Mouse (Mus musculus) adrenal gland (tissue): ENCODE measurements around the gene Fa2h.

ENCODE experiments used
- intact Hi-C: fragments of 180-260 bp; cut with DNase I; formaldehyde crosslinking; loops from one replicate; pipeline ENCODE4 v1.15.1; 2025

Fa2h gene

GRCm38 (mm10) chr8:111299821-111300568 lies 93.6 kb downstream of the Fa2h start, which contains the start of gene Rfwd3:
Gene Rfwd3 (minus strand): TSS chr8:111300222.
- intact Hi-C loops, result no loop called here

- intact Hi-C loops, result no loop called here
These were observed 94.2 kb downstream of the Fa2h start for GRCm38 (mm10) chr8:111299363-111299820.

- intact Hi-C loops, result no loop called here
These were observed 95.6 kb downstream of the Fa2h start for GRCm38 (mm10) chr8:111298011-111298410.
